Mouse (Mus musculus): ENCODE data around the gene Olfr866. TPM values are rescaled to one million over a fixed set of nuclear protein-coding genes. Genes with fewer than 3 reads are reported as not detected.

Olfr866 gene
- not detected in 2 replicates for polyA plus RNA-seq (2015; fragmentation: Nextera tagmentation; extraction: Ambion mirVana)

DNA sequence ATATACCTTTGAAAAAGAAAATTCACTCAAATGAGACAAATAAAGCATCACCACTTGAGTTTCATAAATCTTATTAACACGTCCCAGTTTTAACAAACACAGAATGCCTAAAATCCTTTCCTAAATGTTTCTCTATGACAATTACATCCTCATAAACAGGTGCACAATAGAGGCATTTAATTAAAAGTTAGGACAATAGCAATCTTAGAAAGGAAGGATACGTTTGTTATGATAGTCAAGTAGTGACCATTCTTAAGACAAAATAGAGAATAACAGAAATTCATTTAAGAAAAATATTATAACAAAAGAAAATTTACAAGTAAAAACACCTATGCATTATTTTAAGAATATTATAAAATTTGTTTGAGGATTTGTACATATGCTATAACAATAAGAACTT, at the start of gene Olfr866:
TSS of gene Olfr866 (minus strand) at position 101 of the 400 bp plus-strand sequence.
- no peaks in the 10 kb centered on the region for H3K36me3 ChIP-seq (ENCODE audit: control insufficient read depth, insufficient read depth, low read length)
- H3K4me2 ChIP-seq (ENCODE audit: low read length) = no peak within 1 kb of the TSS
- no peak within 1 kb of the TSS for H3K27ac ChIP-seq (ENCODE audit: low read depth, low read length)
- H3K9ac ChIP-seq (ENCODE audit: low read depth, low read length) = no peak within 1 kb of the TSS
- H3K9me3 ChIP-seq (ENCODE audit: control insufficient read depth, low read length) = peaks cover 3% of the 10 kb centered on the region; the same call in 1 of the 2 replicates
- H3K4me3 ChIP-seq (ENCODE audit: low read length) = no peak within 1 kb of the TSS
- H3K4me1 ChIP-seq (ENCODE audit: control insufficient read depth, insufficient read depth, low read depth, low read length) = no peaks in the 10 kb centered on the region
- ATAC-seq = no peak
- WGBS = 80% methylated on average over 2 of the region's 2 CpGs
- no peaks in the 10 kb centered on the region for H3K27me3 ChIP-seq (replicated peaks; ENCODE audit: control insufficient read depth, insufficient read depth, low read length)

DNA sequence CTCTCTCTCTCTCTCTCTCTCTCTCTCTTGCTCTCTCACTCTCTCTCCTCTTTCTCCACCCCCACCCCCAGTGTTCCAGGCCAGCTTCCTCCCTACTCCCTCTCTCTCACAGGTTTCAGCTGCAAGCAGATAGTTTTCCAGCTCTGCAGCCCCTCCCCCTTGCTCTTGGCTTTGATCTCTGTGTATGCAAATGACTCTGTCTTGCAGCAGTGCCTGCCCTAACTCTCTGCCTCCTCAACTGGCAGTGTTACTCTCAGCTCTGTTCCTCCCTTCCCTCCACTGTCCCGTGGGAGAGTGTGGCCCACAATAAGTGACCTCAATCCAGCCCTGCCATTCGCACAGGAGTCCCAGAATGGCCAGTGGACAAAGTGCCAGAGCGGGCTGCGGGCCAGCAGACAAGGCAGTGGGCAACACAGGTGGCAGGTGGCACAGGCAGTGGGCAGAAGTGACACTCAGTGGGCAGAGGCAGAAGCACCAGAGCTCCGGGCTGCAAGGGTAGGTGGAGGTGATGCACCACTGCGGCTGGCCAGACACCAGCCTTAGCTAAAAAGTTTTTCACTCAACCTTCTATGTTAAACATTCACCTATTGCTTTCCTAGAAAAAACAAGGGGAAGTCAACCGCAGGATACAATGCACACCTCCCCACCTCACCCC, 45.8 kb upstream of the Olfr866 start:
- no peak for ATAC-seq
- WGBS = 78% methylated on average over 7 of the region's 7 CpGs
- no peaks in the 10 kb centered on the region for H3K4me1 ChIP-seq (ENCODE audit: control insufficient read depth, insufficient read depth, low read depth, low read length)
- no peak overlapping the region for H3K27ac ChIP-seq (ENCODE audit: low read depth, low read length)
- H3K27me3 ChIP-seq (replicated peaks; ENCODE audit: control insufficient read depth, insufficient read depth, low read length) = no peaks in the 10 kb centered on the region
- no peak overlapping the region for H3K9ac ChIP-seq (ENCODE audit: low read depth, low read length)
- H3K9me3 ChIP-seq (ENCODE audit: control insufficient read depth, low read length) = peaks cover 24% of the 10 kb centered on the region
- H3K4me2 ChIP-seq (ENCODE audit: low read length) = no peak overlapping the region
- no peaks in the 10 kb centered on the region for H3K36me3 ChIP-seq (ENCODE audit: control insufficient read depth, insufficient read depth, low read length)
- H3K4me3 ChIP-seq (ENCODE audit: low read length) = no peak overlapping the region

DNA sequence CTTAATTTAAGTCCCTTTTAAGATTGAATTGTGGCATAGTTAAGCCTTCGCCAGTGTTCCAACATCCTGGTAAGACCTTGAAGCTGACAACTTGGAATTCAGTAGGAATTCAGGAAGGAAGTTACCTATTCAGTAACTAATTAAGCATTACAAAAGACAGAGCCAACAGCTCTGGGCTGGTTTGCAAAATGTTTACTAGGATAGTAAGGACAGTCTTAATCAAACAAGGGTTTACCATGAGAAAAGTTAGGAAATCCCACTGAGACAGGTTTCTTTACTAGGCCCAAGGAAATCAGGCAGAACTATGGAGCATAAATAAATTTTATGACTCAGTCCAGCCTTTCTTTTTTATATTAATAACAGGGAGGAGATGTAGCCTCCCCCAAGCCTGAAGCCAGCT, 43.5 kb upstream of the Olfr866 start:
- no peaks in the 10 kb centered on the region for H3K4me1 ChIP-seq (ENCODE audit: control insufficient read depth, insufficient read depth, low read depth, low read length)
- no peak overlapping the region for H3K4me2 ChIP-seq (ENCODE audit: low read length)
- peaks cover 13% of the 10 kb centered on the region for H3K9me3 ChIP-seq (ENCODE audit: control insufficient read depth, low read length)
- no peak overlapping the region for H3K9ac ChIP-seq (ENCODE audit: low read depth, low read length)
- WGBS = 94% methylated on average over 1 of the region's 1 CpGs
- ATAC-seq = no peak
- H3K4me3 ChIP-seq (ENCODE audit: low read length) = no peak overlapping the region
- H3K27me3 ChIP-seq (replicated peaks; ENCODE audit: control insufficient read depth, insufficient read depth, low read length) = no peaks in the 10 kb centered on the region
- no peak overlapping the region for H3K27ac ChIP-seq (ENCODE audit: low read depth, low read length)
- no peaks in the 10 kb centered on the region for H3K36me3 ChIP-seq (ENCODE audit: control insufficient read depth, insufficient read depth, low read length)

DNA sequence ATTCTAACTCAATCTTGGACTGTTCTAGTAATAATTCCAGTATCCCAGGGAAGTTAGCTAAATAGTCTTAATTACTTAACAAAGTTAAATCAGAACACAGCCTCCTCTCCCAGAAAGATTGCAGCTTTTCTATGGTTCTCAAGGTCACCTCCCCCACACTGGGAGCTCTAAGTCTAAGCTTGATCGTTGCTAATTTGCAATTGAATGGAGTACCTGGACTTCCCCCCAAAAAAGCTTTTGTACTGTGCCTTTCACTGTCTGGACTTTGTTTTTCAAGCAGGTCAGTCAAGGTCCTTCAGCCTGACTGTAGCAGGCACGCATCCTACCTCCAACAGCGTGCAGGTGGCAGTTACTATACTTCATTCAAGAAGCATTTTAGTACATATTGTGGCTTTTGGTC, 42.4 kb upstream of the Olfr866 start:
- H3K4me1 ChIP-seq (ENCODE audit: control insufficient read depth, insufficient read depth, low read depth, low read length) = no peaks in the 10 kb centered on the region
- no peak overlapping the region for H3K4me3 ChIP-seq (ENCODE audit: low read length)
- 75% methylated on average over 3 of the region's 3 CpGs for WGBS
- H3K36me3 ChIP-seq (ENCODE audit: control insufficient read depth, insufficient read depth, low read length) = no peaks in the 10 kb centered on the region
- H3K9me3 ChIP-seq (ENCODE audit: control insufficient read depth, low read length) = peaks cover 10% of the 10 kb centered on the region
- H3K4me2 ChIP-seq (ENCODE audit: low read length) = no peak overlapping the region
- no peak for ATAC-seq
- no peak overlapping the region for H3K9ac ChIP-seq (ENCODE audit: low read depth, low read length)
- no peaks in the 10 kb centered on the region for H3K27me3 ChIP-seq (replicated peaks; ENCODE audit: control insufficient read depth, insufficient read depth, low read length)
- no peak overlapping the region for H3K27ac ChIP-seq (ENCODE audit: low read depth, low read length)

DNA sequence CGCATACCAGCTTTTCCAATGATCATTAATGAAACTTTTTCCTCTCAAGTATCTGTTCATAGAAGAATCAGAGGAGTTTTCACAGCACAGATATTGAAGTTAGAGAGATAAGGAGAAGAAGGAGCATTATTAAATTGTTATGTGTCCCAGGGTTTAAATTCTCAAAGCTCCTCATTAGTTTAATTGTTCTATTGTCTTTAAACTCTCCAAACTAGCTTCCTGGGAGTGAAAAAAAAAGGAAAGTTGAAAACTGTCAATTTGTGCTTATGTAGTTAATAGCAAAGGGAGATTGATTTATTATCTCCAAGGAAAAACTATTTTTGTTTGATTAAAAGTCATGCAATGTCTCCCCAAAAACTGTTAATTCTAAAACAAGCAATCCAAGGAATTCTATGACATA, 29.6 kb upstream of the Olfr866 start, which contains the start of gene Olfr867:
TSS of gene Olfr867 (minus strand) at position 101 of the 400 bp plus-strand sequence.
- Histone ChIP-seq H3K9me3 (ENCODE audit: control insufficient read depth, low read length) (peaks cover 5% of the 10 kb centered on the region; the same call in 1 of the 2 replicates), H3K4me1 (ENCODE audit: control insufficient read depth, insufficient read depth, low read depth, low read length) (no peaks in the 10 kb centered on the region), H3K27ac (ENCODE audit: low read depth, low read length) (no peak within 1 kb of the TSS), H3K4me2 (ENCODE audit: low read length) (no peak within 1 kb of the TSS), H3K36me3 (ENCODE audit: control insufficient read depth, insufficient read depth, low read length) (no peaks in the 10 kb centered on the region), H3K4me3 (ENCODE audit: low read length) (no peak within 1 kb of the TSS), H3K9ac (ENCODE audit: low read depth, low read length) (no peak within 1 kb of the TSS), H3K27me3 (replicated peaks; ENCODE audit: control insufficient read depth, insufficient read depth, low read length) (no peaks in the 10 kb centered on the region)
- WGBS = 82% methylated on average over 1 of the region's 1 CpGs
- no peak for ATAC-seq

DNA sequence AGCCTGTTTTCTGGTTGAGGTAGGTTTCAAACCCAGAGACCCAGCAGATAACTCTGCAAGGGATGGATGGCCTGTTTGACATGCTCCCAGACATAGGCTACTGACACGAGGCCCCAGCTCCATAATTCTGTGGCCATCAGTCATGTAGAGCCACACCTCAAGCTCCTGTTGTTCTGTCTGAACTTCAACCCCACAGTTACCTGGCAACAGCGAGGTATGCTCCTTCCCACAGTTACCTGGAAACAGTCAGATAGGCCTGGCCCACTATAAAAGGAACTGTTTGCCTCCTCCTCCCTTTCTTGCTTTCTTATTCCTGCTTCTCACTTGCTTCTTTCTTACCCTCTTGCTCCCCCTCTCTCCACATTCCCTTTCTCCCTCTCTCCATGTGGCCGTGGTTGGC, 20.1 kb upstream of the Olfr866 start:
- no peaks in the 10 kb centered on the region for H3K27me3 ChIP-seq (replicated peaks; ENCODE audit: control insufficient read depth, insufficient read depth, low read length)
- peaks cover 11% of the 10 kb centered on the region; the same call in 1 of the 2 replicates for H3K9me3 ChIP-seq (ENCODE audit: control insufficient read depth, low read length)
- no peaks in the 10 kb centered on the region for H3K4me1 ChIP-seq (ENCODE audit: control insufficient read depth, insufficient read depth, low read depth, low read length)
- no peak overlapping the region for H3K9ac ChIP-seq (ENCODE audit: low read depth, low read length)
- ATAC-seq = no peak
- H3K27ac ChIP-seq (ENCODE audit: low read depth, low read length) = no peak overlapping the region
- no peak overlapping the region for H3K4me3 ChIP-seq (ENCODE audit: low read length)
- H3K36me3 ChIP-seq (ENCODE audit: control insufficient read depth, insufficient read depth, low read length) = no peaks in the 10 kb centered on the region
- 65% methylated on average over 3 of the region's 3 CpGs for WGBS
- H3K4me2 ChIP-seq (ENCODE audit: low read length) = no peak overlapping the region

Small RNA genes within 50 kb of the gene (microRNA-seq; reads per million reads assigned to microRNA genes)
- not detected for gene Gm26231
- gene Gm44395 = not detected

Other genes starting within 250 kb of the Olfr866 start
- gene Olfr58, start 247.8 kb downstream of the Olfr866 start, polyA plus RNA-seq (2015; fragmentation: Nextera tagmentation; extraction: Ambion mirVana) = not detected in 2 replicates
- not detected in 2 replicates for gene Olfr859, start 223.1 kb downstream of the Olfr866 start, polyA plus RNA-seq (2015; fragmentation: Nextera tagmentation; extraction: Ambion mirVana)
- not detected in 2 replicates for gene Olfr860, start 178.3 kb downstream of the Olfr866 start, polyA plus RNA-seq (2015; fragmentation: Nextera tagmentation; extraction: Ambion mirVana)
- gene Olfr862, start 140.0 kb downstream of the Olfr866 start, polyA plus RNA-seq (2015; fragmentation: Nextera tagmentation; extraction: Ambion mirVana) = not detected in 2 replicates
- gene Olfr77, start 111.2 kb downstream of the Olfr866 start, polyA plus RNA-seq (2015; fragmentation: Nextera tagmentation; extraction: Ambion mirVana) = 0.10 and 0.13 TPM in 2 replicates
- not detected in 2 replicates for gene Olfr867, start 29.5 kb upstream of the Olfr866 start, polyA plus RNA-seq (2015; fragmentation: Nextera tagmentation; extraction: Ambion mirVana)
- gene Olfr868, start 70.6 kb upstream of the Olfr866 start, polyA plus RNA-seq (2015; fragmentation: Nextera tagmentation; extraction: Ambion mirVana) = not detected in 2 replicates
- gene Olfr869, start 101.0 kb upstream of the Olfr866 start, polyA plus RNA-seq (2015; fragmentation: Nextera tagmentation; extraction: Ambion mirVana) = not detected in 2 replicates
- not detected in 2 replicates for gene Olfr870, start 146.0 kb upstream of the Olfr866 start, polyA plus RNA-seq (2015; fragmentation: Nextera tagmentation; extraction: Ambion mirVana)
- gene Olfr871, start 184.2 kb upstream of the Olfr866 start, polyA plus RNA-seq (2015; fragmentation: Nextera tagmentation; extraction: Ambion mirVana) = not detected in 2 replicates
- gene Olfr872, start 209.1 kb upstream of the Olfr866 start, polyA plus RNA-seq (2015; fragmentation: Nextera tagmentation; extraction: Ambion mirVana) = not detected in 2 replicates